Mouse (Mus musculus) liver, embryonic 14.5 days (tissue): ENCODE data around the gene Pou2f2. TPM values are rescaled to one million over a fixed set of nuclear protein-coding genes. Genes with fewer than 3 reads are reported as not detected.

ENCODE experiments used
- ATAC-seq: fragments of 200-750 bp; cut with Nextera tagmentation; 2 replicates; pipeline ENCODE4 v1.8.0; 2017; ENCODE audit warnings: moderate number of reproducible peaks, mild to moderate bottlenecking, moderate library complexity; ENCODE audit not compliant: insufficient read depth
- DNase-seq, 3 experiments: peaks; one replicate each; pipeline ENCODE4 v3.0.0-alpha.2; 2012 to 2013; ENCODE audit warnings: low read depth in 3 of 3, low spot score in 3 of 3
- H3K27ac ChIP-seq: fragments of 300-500 bp; sonication (generic); 2 replicates; pipeline ENCODE4 v1.5.1; 2014; ENCODE audit warnings: moderate library complexity, mild to moderate bottlenecking, control low read depth, inconsistent platforms
- H3K27me3 ChIP-seq: fragments of 300-500 bp; sonication (generic); 2 replicates; pipeline ENCODE4 v1.6.1; 2014; ENCODE audit warnings: mild to moderate bottlenecking, low read length, moderate library complexity; ENCODE audit not compliant: control insufficient read depth, insufficient read depth
- H3K36me3 ChIP-seq: fragments of 300-500 bp; sonication (generic); replicated peaks from 2 replicates; pipeline ENCODE4 v1.6.1; 2014; ENCODE audit warnings: low read depth; ENCODE audit not compliant: control insufficient read depth, insufficient read depth
- H3K4me1 ChIP-seq, 2 experiments: fragments of 200-500 bp in 1 of 2; fragments of 300-500 bp in 1 of 2; sonication (generic) in 1 of 2; replicated peaks; 2 replicates each; pipeline ENCODE4 v1.6.1; 2012 to 2014; ENCODE audit warnings: antibody characterized with exemption in 1 of 2, inconsistent platforms in 1 of 2, low read length in 1 of 2; ENCODE audit not compliant: control insufficient read depth in 2 of 2, insufficient read depth in 2 of 2
- H3K4me2 ChIP-seq: fragments of 300-500 bp; sonication (generic); 2 replicates; pipeline ENCODE4 v1.6.1; 2014; ENCODE audit warnings: low read depth, mild to moderate bottlenecking, control low read depth, moderate library complexity
- H3K4me3 ChIP-seq, 2 experiments: fragments of 200-500 bp in 1 of 2; fragments of 300-500 bp in 1 of 2; sonication (generic) in 1 of 2; 2 replicates each; pipeline ENCODE4 v1.5.1; 2012 to 2014; ENCODE audit warnings: low read depth in 2 of 2, low read length in 2 of 2, mild to moderate bottlenecking in 2 of 2, control low read depth in 1 of 2, inconsistent platforms in 1 of 2, moderate library complexity in 1 of 2; ENCODE audit not compliant: insufficient read depth in 1 of 2
- H3K9ac ChIP-seq: fragments of 300-500 bp; sonication (generic); replicated peaks from 2 replicates; pipeline ENCODE4 v1.6.1; 2014; ENCODE audit warnings: mild to moderate bottlenecking, control low read depth, moderate library complexity
- H3K9me3 ChIP-seq: fragments of 300-500 bp; sonication (generic); 2 replicates; pipeline ENCODE4 v1.6.1; 2016; ENCODE audit warnings: low read length, mixed read lengths; ENCODE audit not compliant: control insufficient read depth
- CTCF ChIP-seq: IDR thresholded peaks from 2 replicates; pipeline ENCODE4 v1.5.1; 2016; ENCODE audit warnings: antibody characterized with exemption, low read depth, control low read depth
- EP300 ChIP-seq: IDR thresholded peaks from 2 replicates; pipeline ENCODE4 v1.6.1; 2016; ENCODE audit warnings: antibody characterized with exemption, low read depth
- WGBS: fragments of 180-500 bp; shearing (Covaris S2); extraction: QIAGEN DNeasy Blood & Tissue Kit; methylation state at CpG from one replicate; pipeline ENCODE4 v1.1.7; 2014; ENCODE audit not compliant: insufficient replicate concordance; 5-methylcytosine and 5-hydroxymethylcytosine counted together
- polyA plus RNA-seq, 2 experiments: library from polyadenylated mRNA; depleted of rRNA in 1 of 2; stranded (reverse) in 1 of 2; unstranded in 1 of 2; fragments of >200 nt; fragmentation: Nextera tagmentation in 1 of 2; extraction: Ambion mirVana in 1 of 2; gene quantifications; 2 replicates each; pipeline versions ENCODE4 v1.2.1 to v1.2.3; 2012 to 2014

Pou2f2 gene
- polyA plus RNA-seq, 2 experiments: 0.73 to 0.94 TPM

- Histone ChIP-seq H3K27me3 (no peaks in the 10 kb centered on the region), H3K9me3 (no peaks in the 10 kb centered on the region), H3K36me3 (no peaks in the 10 kb centered on the region), H3K4me3 (no peak overlapping the region), H3K9ac (no peak overlapping the region), H3K4me1 (no peaks in the 10 kb centered on the region), H3K4me2 (no peak overlapping the region), H3K27ac (no peak overlapping the region)
- DNase-seq: no peak
- ATAC-seq: no peak
- TF ChIP-seq CTCF (no peak), EP300 (no peak)
- WGBS: 70% methylated on average over 8 of the region's 8 CpGs
Observed at GRCm38 (mm10) chr7:25058394-25058793, 121.1 kb downstream of the Pou2f2 start.

- peaks cover 0 to 2% of the 10 kb centered on the region in 2 experiments; a peak in 1 of 4 replicates for H3K4me1 ChIP-seq
- H3K9me3 ChIP-seq: no peaks in the 10 kb centered on the region
- H3K36me3 ChIP-seq: no peaks in the 10 kb centered on the region
- no peak for DNase-seq
- no peak overlapping the region for H3K27ac ChIP-seq
- no peak overlapping the region for H3K9ac ChIP-seq
- no peaks in the 10 kb centered on the region for H3K27me3 ChIP-seq
- H3K4me2 ChIP-seq: no peak overlapping the region
- WGBS: 67% methylated on average over 5 of the region's 5 CpGs
- no peak for TF ChIP-seq EP300
- no peak for TF ChIP-seq CTCF
- H3K4me3 ChIP-seq: no peak overlapping the region
- no peak for ATAC-seq
Observed at GRCm38 (mm10) chr7:25057888-25058287, 121.6 kb downstream of the Pou2f2 start.

DNA sequence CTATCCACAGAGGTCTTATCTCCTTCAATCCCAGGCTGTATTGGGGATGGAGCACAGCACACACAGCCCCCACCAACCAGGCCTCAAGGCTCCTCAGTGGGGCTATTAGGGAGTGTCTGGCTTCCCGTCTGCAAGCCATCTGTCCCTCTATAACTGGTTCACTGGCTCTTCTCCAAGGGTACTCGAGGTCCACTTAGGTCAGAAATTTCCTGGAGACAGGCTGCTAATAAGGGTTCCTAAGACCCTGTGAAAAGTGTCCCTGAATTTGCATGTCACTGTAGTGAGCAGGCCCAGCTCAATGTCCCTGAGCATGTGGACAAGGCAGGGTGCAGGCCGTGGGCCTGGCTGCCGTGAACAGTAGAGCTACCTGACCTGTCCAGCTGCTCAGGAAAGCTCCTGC lies 122.6 kb downstream of the Pou2f2 start:
- Histone ChIP-seq H3K4me2 (no peak overlapping the region), H3K36me3 (no peaks in the 10 kb centered on the region), H3K27ac (no peak overlapping the region), H3K4me3 (no peak overlapping the region), H3K9me3 (no peaks in the 10 kb centered on the region), H3K9ac (no peak overlapping the region), H3K27me3 (no peaks in the 10 kb centered on the region), H3K4me1 (peaks cover 0 to 2% of the 10 kb centered on the region in 2 experiments; a peak in 2 of 4 replicates)
- TF ChIP-seq CTCF (no peak), EP300 (no peak)
- 75% methylated on average over 4 of the region's 4 CpGs for WGBS
- DNase-seq (no peak), ATAC-seq (no peak)

DNA sequence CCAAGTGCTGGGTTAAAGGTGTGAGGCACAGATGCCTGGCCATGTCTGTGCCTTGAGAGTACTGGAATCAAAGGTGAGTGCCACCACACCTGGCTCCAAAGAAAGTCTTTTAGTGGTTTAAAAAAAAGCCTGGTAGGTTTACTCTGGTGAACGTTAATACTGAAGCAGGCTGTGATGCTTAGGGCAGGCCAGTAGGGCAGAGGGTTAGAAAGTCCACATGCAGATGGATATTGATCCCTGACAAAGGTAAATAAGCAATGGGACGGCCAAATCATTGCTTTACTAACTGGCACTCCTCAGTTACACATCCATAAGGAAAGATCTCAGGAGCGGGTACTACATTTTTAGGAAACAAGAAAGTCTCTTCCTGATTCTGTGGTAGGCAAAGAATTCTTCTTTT lies 126.9 kb downstream of the Pou2f2 start:
- Histone ChIP-seq H3K27ac (no peak overlapping the region; the same call in 1 of the 2 replicates), H3K27me3 (no peaks in the 10 kb centered on the region), H3K9ac (no peak overlapping the region), H3K36me3 (no peaks in the 10 kb centered on the region), H3K4me2 (no peak overlapping the region), H3K4me1 (peaks cover 0 to 2% of the 10 kb centered on the region in 2 experiments; a peak in 2 of 4 replicates), H3K4me3 (no peak overlapping the region), H3K9me3 (no peaks in the 10 kb centered on the region)
- ATAC-seq (0 out of 2 replicates have a peak, but pooled peaks have one; percentile 37), DNase-seq (no peak)
- WGBS: 59% methylated on average over 3 of the region's 3 CpGs
- TF ChIP-seq CTCF: no peak
- no peak for TF ChIP-seq EP300

- Histone ChIP-seq H3K9me3 (no peaks in the 10 kb centered on the region), H3K9ac (no peak overlapping the region), H3K4me3 (no peak overlapping the region), H3K4me1 (peaks cover 0 to 2% of the 10 kb centered on the region in 2 experiments; a peak in 2 of 4 replicates), H3K4me2 (no peak overlapping the region), H3K27me3 (no peaks in the 10 kb centered on the region), H3K27ac (no peak overlapping the region), H3K36me3 (no peaks in the 10 kb centered on the region)
- ATAC-seq (no peak), DNase-seq (no peak)
- TF ChIP-seq CTCF (no peak), EP300 (no peak)
- WGBS: 68% methylated on average over 16 of the region's 16 CpGs
Observed at GRCm38 (mm10) chr7:25049295-25049930, 130.1 kb downstream of the Pou2f2 start.
